Mouse (Mus musculus): ENCODE data around the gene Cdkal1.

Gene Cdkal1

DNA sequence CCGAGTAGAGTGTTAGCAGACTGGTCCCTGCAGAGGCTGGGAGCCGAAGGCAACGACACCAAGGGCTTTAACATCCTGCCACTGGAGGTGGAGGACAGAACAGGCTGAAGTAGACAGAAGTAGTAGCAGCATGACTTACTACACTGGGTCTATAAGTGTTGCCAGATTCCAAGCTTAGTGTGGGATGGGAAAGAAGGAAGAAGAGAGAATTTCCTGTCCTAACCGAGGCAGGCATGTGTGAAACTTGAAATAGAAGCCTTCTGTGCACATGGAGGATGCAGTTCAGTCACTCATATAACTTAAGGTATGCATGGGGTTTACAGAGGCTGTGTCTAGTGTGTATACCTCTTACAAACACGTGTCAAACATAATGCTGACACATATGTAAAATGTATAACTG, 465.4 kb downstream of the Cdkal1 start:
- no peak for DNase-seq

DNA sequence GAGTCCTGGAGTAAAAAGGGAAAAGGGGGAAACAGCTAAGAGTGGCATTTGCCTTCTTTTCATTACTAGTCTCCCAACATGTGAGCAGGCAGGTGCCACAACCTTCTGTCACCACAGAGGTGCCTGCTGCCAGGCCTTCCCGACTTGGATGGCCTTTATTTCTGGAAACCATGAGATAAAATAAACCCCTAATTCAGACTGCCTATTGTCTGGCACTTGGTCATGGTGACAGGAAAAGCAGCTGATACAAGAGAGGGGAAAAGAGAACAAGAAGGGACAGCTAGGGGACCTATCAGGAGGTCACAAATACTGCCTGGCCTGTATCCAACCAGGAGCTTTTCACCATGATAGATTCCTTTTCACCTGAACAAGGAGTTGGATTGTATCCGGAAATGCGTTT, 466.6 kb downstream of the Cdkal1 start:
- no peak for DNase-seq

DNA sequence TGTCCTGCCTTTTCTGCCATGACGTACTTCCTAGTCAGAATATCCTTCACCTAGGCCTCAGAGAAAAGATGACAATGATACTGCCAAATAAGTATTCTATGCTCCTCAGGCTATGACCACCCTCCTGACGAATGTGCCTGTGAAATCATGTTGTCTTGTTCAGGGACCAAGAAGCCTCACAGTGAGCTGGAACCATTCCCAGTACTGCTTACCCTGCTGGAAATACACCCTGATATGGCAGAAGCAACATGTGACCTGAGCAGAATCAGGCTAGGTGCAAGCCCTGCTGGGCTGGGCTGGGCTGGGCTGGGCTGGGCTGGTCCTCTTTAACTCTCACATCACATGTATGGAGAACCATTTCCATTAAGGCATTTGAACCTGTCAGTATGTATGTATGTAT, 477.9 kb downstream of the Cdkal1 start:
- DNase-seq, result no peak

GRCm38 (mm10) chr13:29371916-29372315, 483.6 kb downstream of the Cdkal1 start:
- no peak for DNase-seq

- no peak for DNase-seq
Measured at GRCm38 (mm10) chr13:29371466-29371771, 484.1 kb downstream of the Cdkal1 start.

GRCm38 (mm10) chr13:29370731-29371465, 484.6 kb downstream of the Cdkal1 start:
- peak; percentile 70 for DNase-seq

DNA sequence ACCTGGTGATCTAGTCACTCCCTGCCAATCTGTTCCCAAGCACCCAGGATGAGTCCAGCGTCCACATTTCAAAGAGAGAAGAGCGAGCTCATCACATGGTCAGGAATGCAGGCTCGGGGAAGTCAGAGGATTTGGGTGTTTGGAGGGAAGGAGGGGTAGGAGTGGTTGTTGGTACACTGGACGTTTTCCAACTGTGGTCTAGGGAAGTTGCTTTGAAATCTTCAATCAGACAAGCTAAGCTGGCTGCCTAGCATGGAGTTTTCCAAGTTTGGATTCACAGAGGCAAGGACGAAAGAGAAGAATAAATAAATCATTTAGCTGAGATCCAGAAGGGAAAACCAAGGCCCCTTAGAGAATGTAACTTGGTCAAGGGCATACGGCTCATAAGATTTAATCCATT, 486.7 kb downstream of the Cdkal1 start:
- no peak for DNase-seq

DNA sequence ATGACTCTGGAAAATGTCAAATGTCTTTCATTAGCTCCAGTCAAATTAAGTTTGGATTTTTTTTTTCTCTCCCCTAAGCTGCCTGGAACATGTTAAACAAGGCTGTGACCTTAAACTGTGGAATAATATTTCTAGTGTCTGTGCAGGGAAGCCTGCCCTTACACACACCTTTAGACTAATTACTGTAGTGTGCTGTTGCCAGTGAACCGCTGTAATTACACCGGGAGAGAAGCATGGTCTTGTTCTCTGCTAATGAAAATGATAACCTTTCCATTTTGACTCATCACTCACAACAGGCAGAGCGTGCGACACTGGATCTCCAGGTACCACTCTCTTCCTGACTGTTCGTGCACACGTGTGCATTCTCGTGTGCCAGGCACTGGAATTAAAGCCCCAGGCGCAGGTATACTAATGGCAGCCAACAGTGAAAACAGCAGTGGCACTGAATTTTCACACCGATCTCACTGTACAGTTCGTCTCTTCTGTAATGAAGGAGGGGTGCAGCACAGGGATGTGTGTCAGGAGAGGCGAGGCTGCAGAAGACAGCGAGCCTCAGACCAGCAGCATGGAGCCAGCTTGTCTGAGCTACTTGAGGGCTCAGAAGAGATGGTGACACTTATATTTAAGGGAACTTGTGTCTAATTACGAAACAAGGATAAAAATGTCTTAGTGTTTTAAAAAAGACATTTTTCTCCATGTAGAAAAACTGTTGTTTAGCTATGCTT, 490.4 kb downstream of the Cdkal1 start:
- DNase-seq, result no peak

GRCm38 (mm10) chr13:29364009-29364408, 491.5 kb downstream of the Cdkal1 start:
- peak; percentile 27 for DNase-seq

GRCm38 (mm10) chr13:29361842-29362241, 493.6 kb downstream of the Cdkal1 start:
- DNase-seq, result no peak

- no peak for DNase-seq
Measured at GRCm38 (mm10) chr13:29360899-29361298, 494.6 kb downstream of the Cdkal1 start.

- DNase-seq, result no peak
Measured at GRCm38 (mm10) chr13:29359341-29359740, 496.1 kb downstream of the Cdkal1 start.

DNA sequence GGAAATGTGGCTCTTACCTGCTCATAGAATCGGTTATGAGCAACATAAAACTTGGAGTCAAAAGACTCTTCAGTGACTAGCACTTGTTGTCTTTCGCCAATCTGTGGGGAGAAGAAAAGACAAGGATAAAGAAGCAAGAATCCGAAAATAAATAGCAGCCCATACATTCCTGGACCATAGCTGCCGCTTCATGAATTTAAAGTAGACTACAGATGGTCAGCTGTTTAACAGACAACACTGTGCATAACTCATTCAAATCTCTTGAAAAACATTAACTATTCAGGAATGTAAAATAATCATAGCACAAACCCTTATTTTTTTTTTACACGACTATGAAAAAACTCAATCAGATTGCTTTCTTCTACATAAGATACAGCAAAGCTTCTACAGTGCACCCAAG, 498.0 kb downstream of the Cdkal1 start:
- no peak for DNase-seq

- DNase-seq, result peak; percentile 49
Measured at GRCm38 (mm10) chr13:29356158-29356485, 499.4 kb downstream of the Cdkal1 start.

- DNase-seq, result no peak
Measured at GRCm38 (mm10) chr13:29355484-29356157, 499.9 kb downstream of the Cdkal1 start.

DNA sequence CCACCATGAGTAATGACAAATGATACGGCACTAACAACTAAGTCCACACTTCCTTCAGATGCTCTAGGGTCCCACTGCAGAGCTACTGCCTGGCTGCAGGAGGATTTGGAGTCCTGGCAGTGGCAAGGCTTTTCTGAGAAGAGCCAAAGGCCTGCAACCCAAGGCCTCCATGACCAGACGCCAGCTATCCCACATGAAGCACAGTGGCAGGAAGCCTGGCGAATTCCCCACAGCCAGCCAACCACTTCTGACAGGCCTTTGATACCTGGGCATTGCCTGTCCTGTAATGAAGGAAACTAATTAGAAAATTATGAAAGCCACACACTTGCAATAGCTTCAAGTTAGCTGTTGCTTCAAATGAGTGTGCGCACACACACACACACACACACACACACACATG, 500.5 kb downstream of the Cdkal1 start:
- DNase-seq, result no peak

GRCm38 (mm10) chr13:29353888-29354415, 501.5 kb downstream of the Cdkal1 start:
- no peak for DNase-seq

GRCm38 (mm10) chr13:29351023-29351684, 504.3 kb downstream of the Cdkal1 start:
- DNase-seq, result no peak

- DNase-seq, result no peak
Measured at GRCm38 (mm10) chr13:29350004-29350403, 505.5 kb downstream of the Cdkal1 start.

DNA sequence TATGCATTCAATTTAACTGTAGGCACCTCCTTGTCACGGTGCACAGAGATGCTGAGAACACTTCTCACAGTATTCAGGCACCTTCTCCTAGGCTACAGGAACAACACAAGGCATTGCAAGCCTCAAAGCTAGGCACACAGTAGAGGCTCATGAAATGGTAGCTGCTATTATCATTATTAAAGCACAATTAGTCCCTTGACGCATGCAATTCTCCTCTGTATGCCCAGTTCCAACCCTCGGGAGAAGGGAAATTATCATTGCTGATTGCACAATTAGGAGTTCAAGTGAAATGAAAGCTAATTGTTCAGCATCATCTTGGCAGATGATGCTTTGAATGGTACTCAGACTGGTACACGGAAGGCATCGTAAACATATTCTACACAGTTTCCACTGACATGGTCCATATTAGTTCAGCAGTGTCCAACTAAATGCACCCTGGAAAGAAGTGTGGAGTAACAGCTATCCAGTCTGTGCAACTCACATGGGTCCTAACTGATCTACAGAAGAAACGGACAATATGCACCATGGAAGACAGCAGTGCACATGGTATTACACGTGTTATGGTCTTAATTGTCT, 506.0 kb downstream of the Cdkal1 start:
- no peak for DNase-seq

GRCm38 (mm10) chr13:29348331-29348730, 507.1 kb downstream of the Cdkal1 start:
- no peak for DNase-seq

GRCm38 (mm10) chr13:29332640-29333412, 522.6 kb downstream of the Cdkal1 start:
- no peak for DNase-seq

All from embryo, embryonic 11 days (tissue).